Mouse (Mus musculus) cerebellum, adult 11-12 months (tissue): Measurements from ENCODE around the gene Sf3b1.

ENCODE experiments used
- DNase-seq: peaks from one replicate; pipeline ENCODE4 v3.0.0; 2022

Gene Sf3b1

DNA sequence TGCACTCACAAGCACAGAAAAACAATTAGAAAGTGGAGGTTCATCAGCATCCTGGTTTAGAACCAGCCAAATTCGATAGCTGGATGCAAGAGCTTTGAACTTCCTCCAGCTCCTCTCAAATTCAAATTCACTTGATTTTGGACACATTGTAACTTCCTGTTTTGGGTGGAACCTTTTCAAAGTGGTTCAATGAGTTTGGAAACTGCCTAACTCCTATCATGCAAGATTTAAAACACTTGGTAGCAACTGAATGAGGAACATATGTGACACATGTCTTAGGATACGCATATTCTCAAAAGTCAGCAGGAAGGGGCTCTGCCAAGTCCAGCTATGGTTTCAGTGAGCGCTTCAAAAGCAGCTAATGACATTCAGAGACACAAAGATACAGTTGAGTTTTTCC, 82.6 kb downstream of the Sf3b1 start:
- no peak for DNase-seq

DNA sequence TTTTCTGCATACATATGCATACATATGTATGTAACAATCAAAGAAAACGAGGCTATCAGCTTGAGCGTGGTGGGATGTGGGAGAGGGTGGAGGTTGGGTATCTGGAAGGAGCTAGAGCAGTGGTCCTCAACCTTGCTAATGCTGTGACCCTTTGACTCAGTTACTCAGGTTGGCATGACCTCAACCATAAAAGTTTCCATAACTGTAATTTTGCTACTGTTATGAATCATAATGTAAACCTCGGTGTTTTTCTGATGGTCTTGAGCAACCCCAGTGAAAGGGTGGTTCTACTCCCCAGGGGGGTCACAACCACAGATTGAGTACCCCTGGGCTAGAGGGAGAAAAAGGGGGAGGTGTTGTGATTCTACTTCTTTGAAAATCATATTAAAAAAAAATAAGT, 91.8 kb downstream of the Sf3b1 start:
- DNase-seq: no peak
